Mouse (Mus musculus) kidney, postnatal 0 days (tissue): ENCODE data around the gene Arid1b. TPM values are rescaled to one million over a fixed set of nuclear protein-coding genes. Genes with fewer than 3 reads are reported as not detected.

ENCODE experiments used
- ATAC-seq: fragments of 200-750 bp; cut with Nextera tagmentation; replicated peaks from 2 replicates; pipeline ENCODE4 v1.8.0; 2017; ENCODE audit warnings: low read depth, moderate number of reproducible peaks, moderate TSS enrichment, moderate library complexity; ENCODE audit not compliant: low FRiP score
- DNase-seq: peaks from one replicate; pipeline ENCODE4 v3.0.0-alpha.2; 2016; ENCODE audit warnings: low spot score
- H3K27ac ChIP-seq: fragments of 300-500 bp; sonication (generic); 2 replicates; pipeline ENCODE4 v1.5.1; 2014; ENCODE audit warnings: mild to moderate bottlenecking
- H3K27me3 ChIP-seq: fragments of 300-500 bp; sonication (generic); 2 replicates; pipeline ENCODE4 v1.6.1; 2014; ENCODE audit warnings: low read length, mixed read lengths; ENCODE audit not compliant: insufficient read depth
- H3K36me3 ChIP-seq: fragments of 300-500 bp; sonication (generic); 2 replicates; pipeline ENCODE4 v1.6.1; 2014; ENCODE audit warnings: low read length, mixed read lengths; ENCODE audit not compliant: insufficient read depth
- H3K4me1 ChIP-seq: fragments of 300-500 bp; sonication (generic); replicated peaks from 2 replicates; pipeline ENCODE4 v1.6.1; 2014; ENCODE audit warnings: antibody characterized with exemption, low read length, mixed read lengths; ENCODE audit not compliant: insufficient read depth
- H3K4me2 ChIP-seq: fragments of 300-500 bp; sonication (generic); 2 replicates; pipeline ENCODE4 v1.6.1; 2014; ENCODE audit warnings: mild to moderate bottlenecking, low read length, moderate library complexity, mixed read lengths
- H3K4me3 ChIP-seq: fragments of 300-500 bp; sonication (generic); replicated peaks from 2 replicates; pipeline ENCODE4 v1.5.1; 2014; ENCODE audit warnings: low read depth, low read length
- H3K9ac ChIP-seq: fragments of 300-500 bp; sonication (generic); 2 replicates; pipeline ENCODE4 v1.6.1; 2014; ENCODE audit warnings: low read depth, low read length
- H3K9me3 ChIP-seq: fragments of 300-500 bp; sonication (generic); replicated peaks from 2 replicates; pipeline ENCODE4 v1.6.1; 2016; ENCODE audit warnings: low read length, inconsistent platforms, mixed read lengths
- CTCF ChIP-seq: IDR thresholded peaks from 2 replicates; pipeline ENCODE4 v1.5.1; 2016; ENCODE audit warnings: antibody characterized with exemption, low read depth, mild to moderate bottlenecking, moderate library complexity
- whole genome bisulfite sequencing: fragments of 180-500 bp; shearing (Covaris S2); extraction: QIAGEN DNeasy Blood & Tissue Kit; methylation state at CpG from one replicate; pipeline ENCODE4 v1.1.7; 2014; 5-methylcytosine and 5-hydroxymethylcytosine counted together
- polyA plus RNA-seq: library from polyadenylated mRNA; unstranded; fragments of >200 nt; fragmentation: Nextera tagmentation; extraction: Ambion mirVana; gene quantifications from 2 replicates; pipeline ENCODE4 v1.2.1, GENCODE M21; 2015

Arid1b gene
- polyA plus RNA-seq, 1 experiment from 2014 or later = 9.2 TPM

DNA sequence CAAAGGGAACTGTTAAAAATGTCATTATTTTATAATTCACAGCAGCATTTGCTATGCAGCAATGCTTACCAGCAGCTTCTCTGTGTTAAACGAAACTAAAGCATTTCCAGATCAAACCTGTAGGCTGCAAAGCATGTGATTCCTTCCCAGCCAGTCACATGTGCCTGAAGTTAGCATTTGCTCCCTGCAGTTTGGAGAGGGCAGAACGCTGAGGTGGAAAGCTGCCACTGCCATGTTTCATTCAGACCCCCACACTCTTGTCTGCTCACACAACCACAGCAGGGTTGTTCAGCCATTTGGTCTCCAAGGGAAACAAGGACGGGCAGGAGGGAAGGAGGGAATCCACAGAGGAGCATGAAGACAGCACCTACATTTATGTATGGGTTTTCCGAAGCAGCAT is 73.1 kb downstream of the Arid1b start:
- no peak for ATAC-seq
- WGBS = 49% methylated on average over 4 of the region's 4 CpGs
- no peak for TF ChIP-seq CTCF
- Histone ChIP-seq H3K27ac (peak overlapping the region; percentile 34; the same call in 1 of the 2 replicates), H3K36me3 (no peaks in the 10 kb centered on the region), H3K27me3 (no peaks in the 10 kb centered on the region), H3K9ac (no peak overlapping the region), H3K9me3 (no peaks in the 10 kb centered on the region), H3K4me2 (no peak overlapping the region), H3K4me1 (no peaks in the 10 kb centered on the region; the same call in 1 of the 2 replicates), H3K4me3 (no peak overlapping the region)
- no peak for DNase-seq

DNA sequence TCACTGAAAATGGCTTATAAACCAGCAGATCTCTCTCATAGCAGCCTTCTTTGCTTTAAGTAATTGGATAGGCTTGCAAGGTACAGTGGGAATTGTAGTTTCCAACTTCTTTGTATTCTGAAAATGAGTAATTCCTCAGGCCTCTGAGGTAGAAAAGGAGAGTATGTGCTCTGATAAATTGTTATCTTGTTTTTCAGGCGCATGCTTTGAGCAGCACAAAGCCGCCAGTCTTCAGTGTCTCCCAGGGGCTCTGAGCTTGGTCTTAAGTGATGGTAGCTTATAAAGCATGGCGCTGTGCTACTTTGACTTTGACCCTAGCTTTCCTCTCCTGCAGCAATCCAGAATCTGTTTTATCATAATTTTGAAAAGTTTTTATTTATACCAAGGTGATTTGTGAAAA is 76.3 kb downstream of the Arid1b start:
- H3K4me1 ChIP-seq = no peaks in the 10 kb centered on the region; the same call in 1 of the 2 replicates
- no peak for DNase-seq

DNA sequence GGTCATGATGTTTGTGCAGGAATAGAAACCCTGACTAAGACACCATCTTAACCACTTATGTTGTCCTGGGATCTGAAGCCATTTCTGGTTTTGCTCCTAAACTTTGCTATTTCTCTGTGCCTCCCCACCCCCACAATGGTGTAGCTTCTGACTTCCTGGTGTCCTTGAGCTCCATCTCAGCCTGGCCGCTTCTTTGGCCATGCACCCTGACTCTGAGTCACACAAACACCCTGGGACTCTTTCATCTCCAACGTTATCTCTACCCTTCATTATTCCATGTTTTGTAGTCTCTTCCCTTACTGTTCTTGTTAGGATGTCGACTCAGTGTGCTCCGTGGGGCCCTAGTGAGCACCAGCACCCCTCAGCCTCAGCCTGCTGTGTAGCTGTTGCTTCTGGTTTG is 78.4 kb downstream of the Arid1b start:
- TF ChIP-seq CTCF = no peak
- no peaks in the 10 kb centered on the region for H3K4me1 ChIP-seq
- no peak for ATAC-seq
- no peak overlapping the region for H3K4me2 ChIP-seq
- no peak overlapping the region for H3K27ac ChIP-seq
- H3K27me3 ChIP-seq = no peaks in the 10 kb centered on the region
- no peak for DNase-seq
- no peak overlapping the region for H3K4me3 ChIP-seq
- WGBS = 82% methylated on average over 4 of the region's 4 CpGs
- H3K36me3 ChIP-seq = 0 out of 2 replicates have a peak, but pooled peaks cover 3% of the 10 kb centered on the region
- H3K9ac ChIP-seq = no peak overlapping the region
- no peaks in the 10 kb centered on the region for H3K9me3 ChIP-seq

More for the DNA sequence above, 76.3 kb downstream of the Arid1b start:
- no peak overlapping the region for H3K9ac ChIP-seq
- no peak for ATAC-seq
- no peak for TF ChIP-seq CTCF
- 0 out of 2 replicates have a peak, but pooled peaks cover 3% of the 10 kb centered on the region for H3K36me3 ChIP-seq
- no peak overlapping the region for H3K4me2 ChIP-seq
- H3K9me3 ChIP-seq = no peaks in the 10 kb centered on the region
- no peaks in the 10 kb centered on the region for H3K27me3 ChIP-seq
- H3K4me3 ChIP-seq = no peak overlapping the region
- 96% methylated on average over 3 of the region's 3 CpGs for WGBS
- no peak overlapping the region for H3K27ac ChIP-seq

DNA sequence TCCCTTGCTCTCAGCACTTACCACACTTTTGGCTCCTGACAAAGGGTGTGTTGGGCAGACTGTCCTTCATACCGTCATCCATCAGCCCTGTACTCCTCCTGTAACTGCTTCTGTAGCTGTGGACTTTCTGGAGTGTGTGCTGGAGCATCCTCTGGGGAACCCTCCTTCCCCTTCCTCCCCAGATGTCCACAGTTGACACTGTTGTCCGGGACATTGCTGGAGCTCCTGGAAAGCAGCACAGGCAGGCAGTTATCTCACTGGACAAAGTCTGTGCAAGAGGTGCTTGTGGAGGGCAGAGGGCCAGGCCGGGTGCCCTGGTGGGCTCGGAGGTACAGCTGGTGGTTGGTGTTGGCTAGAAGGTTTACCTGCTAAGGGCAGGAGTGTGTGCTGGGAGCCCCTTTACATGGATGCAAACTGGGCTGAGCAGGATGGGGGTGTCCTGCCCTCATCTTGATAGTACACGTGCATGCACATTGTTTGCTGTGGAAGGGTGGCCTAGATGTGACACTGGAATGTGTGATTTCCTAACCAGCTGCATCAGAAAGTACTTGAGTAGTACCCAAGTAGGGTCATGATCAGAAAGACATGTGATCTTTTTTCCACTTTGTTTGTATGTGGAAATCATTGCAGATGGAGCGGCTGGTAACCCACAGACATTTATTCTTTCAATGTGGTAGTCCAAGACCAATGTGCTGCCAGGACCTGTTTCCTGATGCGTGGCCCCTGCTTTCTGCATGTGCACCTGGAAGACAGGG is 80.8 kb downstream of the Arid1b start:
- H3K9me3 ChIP-seq = no peaks in the 10 kb centered on the region
- ATAC-seq = no peak
- DNase-seq = no peak
- 75% methylated on average over 7 of the region's 7 CpGs for WGBS
- H3K4me2 ChIP-seq = no peak overlapping the region
- no peak overlapping the region for H3K27ac ChIP-seq
- H3K4me3 ChIP-seq = no peak overlapping the region
- H3K36me3 ChIP-seq = 0 out of 2 replicates have a peak, but pooled peaks cover 3% of the 10 kb centered on the region
- no peaks in the 10 kb centered on the region for H3K4me1 ChIP-seq
- no peak for TF ChIP-seq CTCF
- no peak overlapping the region for H3K9ac ChIP-seq
- H3K27me3 ChIP-seq = no peaks in the 10 kb centered on the region

DNA sequence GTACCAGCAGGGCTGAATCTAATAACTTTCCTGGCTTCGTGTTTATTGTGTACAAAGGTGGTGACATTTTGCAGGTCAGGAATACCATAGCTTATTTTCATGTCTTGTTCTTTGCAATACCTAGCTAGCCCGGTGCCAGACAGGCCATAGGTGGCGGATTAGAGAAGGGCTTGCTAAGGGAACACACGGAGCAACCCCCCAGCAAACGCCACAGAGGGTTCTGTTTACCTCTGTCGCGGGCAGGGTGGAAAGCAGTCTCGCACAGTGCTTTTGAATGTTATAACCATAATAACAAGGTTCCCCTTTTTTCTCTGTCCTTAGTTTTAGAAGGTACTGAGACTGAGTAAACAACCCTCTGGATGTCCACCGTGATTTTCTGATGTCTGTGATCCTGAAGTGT is 83.9 kb downstream of the Arid1b start:
- DNase-seq (no peak), ATAC-seq (no peak)
- Histone ChIP-seq H3K9me3 (no peaks in the 10 kb centered on the region), H3K4me3 (no peak overlapping the region), H3K4me1 (0 out of 2 replicates have a peak, but pooled peaks cover 9% of the 10 kb centered on the region), H3K27ac (no peak overlapping the region), H3K4me2 (no peak overlapping the region), H3K36me3 (0 out of 2 replicates have a peak, but pooled peaks cover 6% of the 10 kb centered on the region), H3K9ac (no peak overlapping the region), H3K27me3 (no peaks in the 10 kb centered on the region)
- no peak for TF ChIP-seq CTCF
- 76% methylated on average over 9 of the region's 9 CpGs for WGBS

DNA sequence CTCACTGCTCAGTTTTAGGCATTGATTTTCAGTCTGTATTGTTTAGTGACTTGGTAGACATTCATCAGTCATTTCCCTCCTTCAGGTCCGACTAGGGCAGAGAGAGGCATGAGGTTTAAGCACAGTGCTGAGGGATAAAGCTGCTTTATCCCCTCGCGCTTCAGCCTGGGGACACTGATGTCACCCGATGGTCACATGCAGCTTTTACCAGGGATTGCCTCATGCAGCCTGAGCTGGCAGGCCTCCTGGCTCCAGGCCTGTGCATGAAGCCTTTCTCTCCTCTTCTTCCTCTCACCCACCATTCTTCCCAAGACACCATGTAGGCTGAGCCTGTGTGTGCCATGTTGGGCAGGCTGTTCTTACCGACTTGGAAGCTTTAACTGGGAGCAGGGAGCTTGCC is 84.4 kb downstream of the Arid1b start:
- ATAC-seq (no peak), DNase-seq (no peak)
- Histone ChIP-seq H3K27ac (no peak overlapping the region), H3K4me3 (no peak overlapping the region), H3K9ac (no peak overlapping the region), H3K27me3 (no peaks in the 10 kb centered on the region), H3K36me3 (0 out of 2 replicates have a peak, but pooled peaks cover 6% of the 10 kb centered on the region), H3K4me1 (0 out of 2 replicates have a peak, but pooled peaks cover 9% of the 10 kb centered on the region), H3K4me2 (no peak overlapping the region), H3K9me3 (no peaks in the 10 kb centered on the region)
- TF ChIP-seq CTCF = no peak
- WGBS = 79% methylated on average over 5 of the region's 5 CpGs
